Mouse (Mus musculus) small intestine, adult 2 months (tissue): ENCODE data around the gene Asxl1.

Source experiments
- CTCF ChIP-seq: fragments of 200-500 bp; IDR thresholded peaks from 2 replicates; pipeline ENCODE4 v1.5.1; 2012; ENCODE audit warnings: low read depth, mild to moderate bottlenecking, control low read depth, inconsistent platforms, low read length, moderate library complexity, mixed read lengths; ENCODE audit not compliant: insufficient replicate concordance, insufficient read length; ENCODE audit errors: extremely low read depth
- POLR2A ChIP-seq: fragments of 200-500 bp; IDR thresholded peaks from 2 replicates; pipeline ENCODE4 v1.6.1; 2012; ENCODE audit warnings: low read depth, mild to moderate bottlenecking, control low read depth, inconsistent platforms, low read length, moderate library complexity

GRCm38 (mm10) chr2:153444254-153445136, 98.9 kb downstream of the Asxl1 start:
- TF ChIP-seq POLR2A (peak; percentile 50; the same call in 1 of the 2 replicates), CTCF (no peak)
